Mouse (Mus musculus) embryonic fibroblast, embryonic 13.5 days (primary cell): Measurements from ENCODE around the gene Rapgefl1.

Source experiments
- CTCF ChIP-seq: IDR thresholded peaks from 2 replicates; pipeline ENCODE4 v1.5.1; 2011; ENCODE audit warnings: mild to moderate bottlenecking, control low read depth, low read length, moderate library complexity, borderline replicate concordance; ENCODE audit not compliant: insufficient read depth
- POLR2A ChIP-seq: IDR thresholded peaks from 2 replicates; pipeline ENCODE4 v1.6.1; 2011; ENCODE audit warnings: low read depth, mild to moderate bottlenecking, control low read depth, low read length, moderate library complexity

DNA sequence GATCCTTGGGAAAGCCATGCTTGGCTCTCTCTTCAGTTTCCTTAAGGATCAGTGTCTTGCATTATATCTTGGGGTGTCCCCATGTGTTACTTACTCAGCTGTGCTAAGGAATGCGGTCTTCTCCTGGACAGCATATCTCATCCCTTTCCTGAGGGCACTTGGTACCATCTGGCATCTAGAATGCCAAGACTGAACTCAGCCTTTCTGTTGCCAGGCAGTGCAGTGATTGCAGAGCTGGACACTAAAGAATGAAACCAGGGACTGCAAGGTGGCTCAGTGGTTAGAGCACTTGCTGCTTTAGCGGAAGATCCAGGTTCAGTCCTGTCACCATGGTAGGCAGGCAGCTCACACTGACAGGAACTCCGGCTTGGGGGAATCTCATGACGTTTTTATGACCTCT, 6.7 kb upstream of the Rapgefl1 start:
- TF ChIP-seq CTCF (no peak), POLR2A (no peak)
